Mouse (Mus musculus) hindbrain, embryonic 11.5 days (tissue): ENCODE results near the gene Tspan31. TPM values are rescaled to one million over a fixed set of nuclear protein-coding genes. Genes with fewer than 3 reads are reported as not detected.

Experiments
- ATAC-seq: fragments of 200-750 bp; cut with Nextera tagmentation; 2 replicates; pipeline ENCODE4 v1.8.0; 2017; ENCODE audit warnings: mild to moderate bottlenecking, moderate TSS enrichment, moderate library complexity; ENCODE audit not compliant: low FRiP score
- DNase-seq: peaks from one replicate; pipeline ENCODE4 v3.0.0-alpha.2; 2015; ENCODE audit warnings: low spot score
- H3K27ac ChIP-seq: fragments of 300-500 bp; sonication (generic); 2 replicates; pipeline ENCODE4 v1.5.1; 2014; ENCODE audit warnings: mild to moderate bottlenecking, low read depth, low read length
- H3K27me3 ChIP-seq: fragments of 300-500 bp; sonication (generic); 2 replicates; pipeline ENCODE4 v1.6.1; 2014; ENCODE audit warnings: mild to moderate bottlenecking, low read length, moderate library complexity, mixed read lengths; ENCODE audit not compliant: control insufficient read depth, insufficient read depth
- H3K36me3 ChIP-seq: fragments of 300-500 bp; sonication (generic); 2 replicates; pipeline ENCODE4 v1.6.1; 2014; ENCODE audit warnings: mild to moderate bottlenecking, low read length, moderate library complexity, mixed read lengths; ENCODE audit not compliant: control insufficient read depth, insufficient read depth
- H3K4me1 ChIP-seq: fragments of 300-500 bp; sonication (generic); replicated peaks from 2 replicates; pipeline ENCODE4 v1.6.1; 2014; ENCODE audit warnings: low read length, mixed read lengths; ENCODE audit not compliant: control insufficient read depth, insufficient read depth
- H3K4me2 ChIP-seq: fragments of 300-500 bp; sonication (generic); replicated peaks from 2 replicates; pipeline ENCODE4 v1.6.1; 2014; ENCODE audit warnings: mild to moderate bottlenecking, low read depth, low read length
- H3K4me3 ChIP-seq: fragments of 300-500 bp; sonication (generic); 2 replicates; pipeline ENCODE4 v1.5.1; 2014; ENCODE audit warnings: low read depth, low read length
- H3K9ac ChIP-seq: fragments of 300-500 bp; sonication (generic); 2 replicates; pipeline ENCODE4 v1.6.1; 2014; ENCODE audit warnings: low read depth, low read length
- H3K9me3 ChIP-seq: fragments of 300-500 bp; sonication (generic); 2 replicates; pipeline ENCODE4 v1.6.1; 2016; ENCODE audit warnings: low read length; ENCODE audit not compliant: control insufficient read depth
- WGBS: fragments of 180-500 bp; shearing (Covaris S2); extraction: QIAGEN DNeasy Blood & Tissue Kit; methylation state at CpG from one replicate; pipeline ENCODE4 v1.1.7; 2014; 5-methylcytosine and 5-hydroxymethylcytosine counted together
- polyA plus RNA-seq: library from polyadenylated mRNA; unstranded; fragments of >200 nt; fragmentation: Nextera tagmentation; extraction: Ambion mirVana; gene quantifications from 2 replicates; pipeline ENCODE4 v1.2.1, GENCODE M21; 2014

The Tspan31 gene
- polyA plus RNA-seq, 1 experiment from 2014 or later = 140 TPM

DNA sequence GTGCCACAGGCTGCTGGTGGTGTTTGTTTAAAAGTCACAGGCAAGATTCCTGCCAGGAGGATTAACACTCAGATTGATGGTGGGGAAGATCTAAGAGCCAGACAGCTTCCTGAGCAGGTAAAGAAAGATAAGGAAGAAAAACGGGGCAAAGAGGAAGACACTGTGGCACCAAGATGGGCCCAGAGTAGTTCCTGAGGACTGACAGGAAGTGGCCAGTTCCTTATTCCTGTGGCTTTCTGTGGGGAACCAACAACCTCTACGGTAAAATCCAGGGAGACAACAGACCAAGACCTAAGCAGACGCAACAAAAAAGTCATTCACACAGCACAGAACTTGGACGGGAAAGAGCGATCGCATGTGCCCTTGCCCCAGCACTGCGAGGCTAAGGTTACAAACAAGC lies 33.6 kb upstream of the Tspan31 start:
- no peaks in the 10 kb centered on the region for H3K27me3 ChIP-seq
- ATAC-seq (no peak), DNase-seq (no peak)
- no peaks in the 10 kb centered on the region for H3K9me3 ChIP-seq
- no peak overlapping the region for H3K4me3 ChIP-seq
- H3K27ac ChIP-seq = no peak overlapping the region
- WGBS = 86% methylated on average over 7 of the region's 7 CpGs
- H3K9ac ChIP-seq = no peak overlapping the region
- no peak overlapping the region for H3K4me2 ChIP-seq
- no peaks in the 10 kb centered on the region for H3K4me1 ChIP-seq
- H3K36me3 ChIP-seq = no peaks in the 10 kb centered on the region; the same call in 1 of the 2 replicates

- Histone ChIP-seq H3K36me3 (peaks cover 4% of the 10 kb centered on the region; the same call in 1 of the 2 replicates), H3K4me3 (no peak overlapping the region), H3K27me3 (no peaks in the 10 kb centered on the region), H3K27ac (no peak overlapping the region), H3K4me2 (no peak overlapping the region), H3K9me3 (no peaks in the 10 kb centered on the region), H3K4me1 (no peaks in the 10 kb centered on the region), H3K9ac (no peak overlapping the region)
- 91% methylated on average over 6 of the region's 6 CpGs for WGBS
- DNase-seq = no peak
- no peak for ATAC-seq
Observed at GRCm38 (mm10) chr10:127101151-127101550, 31.1 kb upstream of the Tspan31 start.

DNA sequence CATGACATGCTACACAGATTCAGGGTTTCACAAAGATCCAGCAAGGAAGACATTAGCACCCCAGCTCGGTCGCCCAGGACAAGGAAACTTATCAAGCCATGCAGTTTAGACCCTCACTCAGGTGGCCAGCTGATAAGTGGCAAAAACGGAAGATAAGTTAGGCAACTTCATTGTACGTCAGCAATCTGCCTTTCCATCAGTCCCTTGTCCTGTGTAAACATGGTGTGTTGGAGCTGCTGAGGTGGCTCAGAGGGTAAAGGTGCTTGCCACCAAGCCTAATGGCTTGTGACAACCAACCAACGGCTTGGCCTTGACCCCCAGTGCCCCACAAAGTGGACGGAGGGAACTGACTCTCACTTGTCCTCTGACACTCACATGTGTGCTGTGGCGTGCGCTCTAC lies 30.4 kb upstream of the Tspan31 start:
- H3K9ac ChIP-seq = no peak overlapping the region
- WGBS = 91% methylated on average over 8 of the region's 8 CpGs
- ATAC-seq (no peak), DNase-seq (no peak)
- H3K36me3 ChIP-seq = peaks cover 4% of the 10 kb centered on the region; the same call in 1 of the 2 replicates
- H3K9me3 ChIP-seq = no peaks in the 10 kb centered on the region
- H3K4me2 ChIP-seq = no peak overlapping the region
- H3K4me3 ChIP-seq = no peak overlapping the region
- H3K27me3 ChIP-seq = no peaks in the 10 kb centered on the region
- H3K4me1 ChIP-seq = no peaks in the 10 kb centered on the region
- H3K27ac ChIP-seq = no peak overlapping the region

GRCm38 (mm10) chr10:127099868-127100267 lies 29.8 kb upstream of the Tspan31 start:
- Histone ChIP-seq H3K9ac (no peak overlapping the region), H3K36me3 (peaks cover 4% of the 10 kb centered on the region; the same call in 1 of the 2 replicates)
- 95% methylated on average over 15 of the region's 15 CpGs for WGBS

GRCm38 (mm10) chr10:127099191-127099590 lies 29.1 kb upstream of the Tspan31 start:
- Histone ChIP-seq H3K27ac (no peak overlapping the region), H3K9me3 (no peaks in the 10 kb centered on the region), H3K27me3 (no peaks in the 10 kb centered on the region), H3K36me3 (peaks cover 4% of the 10 kb centered on the region; the same call in 1 of the 2 replicates), H3K4me3 (no peak overlapping the region), H3K4me2 (no peak overlapping the region), H3K9ac (no peak overlapping the region), H3K4me1 (no peaks in the 10 kb centered on the region)
- DNase-seq (no peak), ATAC-seq (no peak)
- 89% methylated on average over 10 of the region's 10 CpGs for WGBS

More at GRCm38 (mm10) chr10:127099868-127100267, 29.8 kb upstream of the Tspan31 start:
- no peak overlapping the region for H3K4me2 ChIP-seq
- no peak overlapping the region for H3K27ac ChIP-seq
- DNase-seq = no peak
- H3K4me3 ChIP-seq = no peak overlapping the region
- H3K9me3 ChIP-seq = no peaks in the 10 kb centered on the region
- ATAC-seq = no peak
- H3K27me3 ChIP-seq = no peaks in the 10 kb centered on the region
- H3K4me1 ChIP-seq = no peaks in the 10 kb centered on the region

DNA sequence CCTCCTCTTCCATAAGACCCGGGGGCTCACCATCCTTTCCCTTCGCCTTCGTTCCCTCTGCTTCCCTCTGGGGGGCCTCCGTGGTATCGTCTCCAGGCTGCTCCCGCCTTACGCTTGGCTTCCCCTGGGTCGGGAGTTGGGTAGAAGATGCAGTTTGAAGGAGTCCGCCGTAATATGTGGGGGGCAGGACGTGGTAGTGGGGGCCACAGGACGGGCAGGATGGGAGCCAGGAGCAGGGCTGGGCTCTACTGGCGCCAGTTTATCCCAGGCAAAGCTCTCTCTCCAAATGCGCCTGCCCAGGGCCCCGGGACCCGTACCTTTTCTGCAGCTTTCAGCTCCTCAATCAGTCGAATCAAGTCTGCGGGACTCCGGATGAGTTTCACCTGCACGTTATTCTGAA lies 28.4 kb upstream of the Tspan31 start:
- ATAC-seq (no peak), DNase-seq (no peak)
- H3K36me3 ChIP-seq = 0 out of 2 replicates have a peak, but pooled peaks cover 4% of the 10 kb centered on the region
- no peak overlapping the region for H3K4me2 ChIP-seq
- WGBS = 80% methylated on average over 20 of the region's 20 CpGs
- no peaks in the 10 kb centered on the region for H3K4me1 ChIP-seq
- no peaks in the 10 kb centered on the region; the same call in 1 of the 2 replicates for H3K27me3 ChIP-seq
- no peak overlapping the region for H3K27ac ChIP-seq
- H3K4me3 ChIP-seq = no peak overlapping the region
- H3K9me3 ChIP-seq = no peaks in the 10 kb centered on the region
- no peak overlapping the region for H3K9ac ChIP-seq

DNA sequence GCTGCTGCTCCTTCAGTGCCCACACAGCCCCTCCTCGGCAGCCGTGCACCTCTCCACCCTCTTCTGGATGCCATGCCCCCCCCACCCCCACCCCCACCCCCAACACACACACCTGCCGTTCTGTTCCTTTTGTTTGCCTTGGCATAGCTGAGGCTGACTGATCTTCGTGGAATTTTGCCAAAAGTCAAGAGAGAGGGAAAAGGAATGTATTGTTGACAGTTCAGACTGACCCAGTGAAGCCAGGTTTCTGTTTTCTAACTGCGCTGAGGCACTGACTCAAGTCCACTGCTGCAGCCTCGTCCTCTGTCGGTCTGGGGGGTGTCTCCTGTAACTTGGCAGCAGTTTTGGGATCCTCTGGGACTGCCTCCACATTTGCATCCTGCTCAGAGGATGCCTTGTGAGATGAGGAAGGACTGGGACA lies 24.3 kb upstream of the Tspan31 start:
- ATAC-seq = no peak
- Histone ChIP-seq H3K9me3 (no peaks in the 10 kb centered on the region), H3K9ac (no peak overlapping the region), H3K4me3 (no peak overlapping the region), H3K4me2 (no peak overlapping the region), H3K36me3 (0 out of 2 replicates have a peak, but pooled peaks cover 4% of the 10 kb centered on the region), H3K27ac (no peak overlapping the region), H3K27me3 (peaks cover 39% of the 10 kb centered on the region), H3K4me1 (0 out of 2 replicates have a peak, but pooled peaks cover 3% of the 10 kb centered on the region)
- DNase-seq = no peak
- WGBS = 71% methylated on average over 7 of the region's 7 CpGs

DNA sequence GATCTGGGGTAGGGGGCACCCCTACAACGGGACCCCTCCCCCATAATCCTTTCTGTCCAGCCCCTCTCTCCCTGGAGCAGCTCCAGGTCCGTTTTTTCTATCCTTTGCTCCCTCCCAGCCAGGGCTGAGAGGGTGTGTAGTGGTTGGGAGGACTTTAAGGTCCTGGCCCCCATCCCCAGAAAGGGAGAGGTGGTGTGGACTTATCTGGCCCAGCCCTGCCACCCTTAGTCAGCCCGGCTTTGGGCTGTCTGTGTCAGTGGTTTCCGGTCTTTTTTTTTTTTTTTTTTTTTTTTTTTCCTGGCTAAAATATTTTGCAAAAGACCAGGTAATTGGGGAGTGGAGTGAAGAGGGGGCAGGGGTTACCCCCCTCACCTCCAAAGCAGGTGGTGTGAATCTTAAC lies 22.7 kb upstream of the Tspan31 start:
- Histone ChIP-seq H3K27ac (no peak overlapping the region), H3K4me3 (no peak overlapping the region), H3K4me1 (0 out of 2 replicates have a peak, but pooled peaks cover 3% of the 10 kb centered on the region), H3K9ac (no peak overlapping the region), H3K9me3 (no peaks in the 10 kb centered on the region), H3K27me3 (peaks cover 45% of the 10 kb centered on the region), H3K36me3 (no peaks in the 10 kb centered on the region), H3K4me2 (no peak overlapping the region)
- WGBS = 52% methylated on average over 4 of the region's 4 CpGs
- DNase-seq (no peak), ATAC-seq (no peak)
